Mouse (Mus musculus): ENCODE results near the gene Cadps. TPM values are rescaled to one million over a fixed set of nuclear protein-coding genes. Genes with fewer than 3 reads are reported as not detected.

The Cadps gene
- polyA plus RNA-seq, 1 experiment from 2014 or later: 7.8 TPM

DNA sequence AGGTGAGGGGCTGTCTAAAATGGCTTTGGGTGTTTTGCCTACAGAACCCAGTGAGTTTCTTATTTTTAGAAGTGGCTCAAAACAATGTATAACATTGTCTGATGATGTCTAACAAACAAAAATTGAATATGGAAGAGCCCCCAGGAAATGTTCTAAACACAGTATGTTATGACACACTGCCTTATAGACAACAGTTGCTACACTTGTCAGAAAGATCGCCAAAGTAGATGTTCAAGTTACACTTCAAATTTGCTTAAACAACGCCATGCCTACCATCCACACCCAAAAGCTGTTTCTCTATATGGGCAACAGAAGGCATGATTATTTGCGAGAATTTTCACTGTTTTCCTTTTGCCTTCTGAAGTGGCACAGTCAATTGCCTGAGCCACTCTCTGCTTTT lies 10.8 kb downstream of the Cadps start:
- no peak overlapping the region for H3K27ac ChIP-seq
- no peaks in the 10 kb centered on the region for H3K27me3 ChIP-seq (ENCODE audit: insufficient read depth, poor library complexity, severe bottlenecking)
- no peak for DNase-seq (ENCODE audit: low spot score)
- no peak overlapping the region for H3K4me3 ChIP-seq
- H3K36me3 ChIP-seq: no peaks in the 10 kb centered on the region
- no peaks in the 10 kb centered on the region for H3K4me1 ChIP-seq (replicated peaks)
- WGBS: 90% methylated on average over 3 of the region's 3 CpGs
- H3K9me3 ChIP-seq: no peaks in the 10 kb centered on the region

DNA sequence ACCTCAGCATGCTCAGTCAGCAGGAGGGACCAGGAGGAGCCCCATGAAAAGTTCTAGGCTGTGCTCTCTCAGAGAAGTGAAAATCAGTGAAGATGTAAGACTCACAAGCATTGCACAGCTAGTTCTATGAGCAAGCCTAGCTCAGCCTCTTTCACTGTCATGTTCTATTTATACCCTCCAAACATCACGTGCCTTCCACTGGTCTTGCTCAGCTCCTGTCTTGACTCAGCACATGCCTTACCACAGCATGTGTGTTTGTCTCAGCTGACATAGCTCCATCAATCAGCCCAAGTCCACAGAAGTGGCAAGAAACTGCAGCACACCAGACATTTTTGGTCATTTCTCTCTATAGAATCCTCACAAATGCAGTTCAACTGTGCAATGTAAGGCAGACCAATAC lies 19.9 kb downstream of the Cadps start:
- no peaks in the 10 kb centered on the region for H3K27me3 ChIP-seq (ENCODE audit: insufficient read depth, poor library complexity, severe bottlenecking)
- H3K9me3 ChIP-seq: no peaks in the 10 kb centered on the region
- 78% methylated on average over 1 of the region's 1 CpGs for WGBS
- no peaks in the 10 kb centered on the region for H3K4me1 ChIP-seq (replicated peaks)
- H3K36me3 ChIP-seq: no peaks in the 10 kb centered on the region
- no peak overlapping the region for H3K27ac ChIP-seq
- no peak overlapping the region for H3K4me3 ChIP-seq
- no peak for DNase-seq (ENCODE audit: low spot score)

DNA sequence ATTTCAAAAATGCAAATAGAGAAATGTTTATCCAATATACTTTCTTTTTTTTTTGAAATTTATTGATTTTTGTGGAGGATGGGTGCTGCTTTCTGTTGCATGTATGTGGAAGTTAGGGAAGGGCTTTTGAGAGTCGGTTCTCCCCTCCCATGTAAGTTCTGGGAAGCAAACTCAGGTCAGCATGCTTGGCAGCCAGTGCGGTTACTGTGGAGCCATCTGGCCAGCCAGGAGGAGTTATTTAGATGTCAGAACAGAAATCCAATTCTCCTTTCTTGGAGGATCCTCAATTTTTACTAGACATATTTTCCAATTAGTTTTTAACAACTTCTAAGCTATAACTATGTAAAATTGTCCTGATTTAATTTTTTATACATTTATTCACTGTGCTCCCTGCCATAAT lies 21.8 kb downstream of the Cadps start:
- Histone ChIP-seq H3K27ac (no peak overlapping the region), H3K27me3 (ENCODE audit: insufficient read depth, poor library complexity, severe bottlenecking) (no peaks in the 10 kb centered on the region), H3K9me3 (no peaks in the 10 kb centered on the region), H3K36me3 (no peaks in the 10 kb centered on the region), H3K4me1 (replicated peaks) (no peaks in the 10 kb centered on the region), H3K4me3 (no peak overlapping the region)
- WGBS: 79% methylated on average over 2 of the region's 2 CpGs
- no peak for DNase-seq (ENCODE audit: low spot score)

DNA sequence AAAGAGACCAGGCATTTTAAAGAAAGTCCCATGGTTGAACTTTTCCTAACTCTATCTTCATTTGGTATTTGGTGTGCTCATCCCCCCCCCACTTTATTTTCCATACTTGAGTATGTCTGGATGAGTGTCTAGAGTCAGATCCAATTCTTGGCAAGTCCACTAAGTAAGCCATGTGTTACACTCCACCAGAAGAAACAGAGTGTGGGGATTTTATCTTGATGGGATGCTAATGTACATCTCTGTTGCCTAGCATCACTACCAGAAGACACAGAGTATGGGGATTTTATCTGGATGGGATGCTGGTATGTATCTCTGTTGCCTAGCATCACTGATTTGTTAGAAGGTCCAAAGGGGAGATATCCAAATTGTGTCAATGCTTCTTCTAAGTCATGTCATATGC lies 24.0 kb downstream of the Cadps start:
- DNase-seq (ENCODE audit: low spot score): no peak
- no peaks in the 10 kb centered on the region for H3K27me3 ChIP-seq (ENCODE audit: insufficient read depth, poor library complexity, severe bottlenecking)
- H3K9me3 ChIP-seq: no peaks in the 10 kb centered on the region
- no peaks in the 10 kb centered on the region for H3K4me1 ChIP-seq (replicated peaks)
- no peak overlapping the region for H3K27ac ChIP-seq
- no peaks in the 10 kb centered on the region for H3K36me3 ChIP-seq
- no peak overlapping the region for H3K4me3 ChIP-seq

DNA sequence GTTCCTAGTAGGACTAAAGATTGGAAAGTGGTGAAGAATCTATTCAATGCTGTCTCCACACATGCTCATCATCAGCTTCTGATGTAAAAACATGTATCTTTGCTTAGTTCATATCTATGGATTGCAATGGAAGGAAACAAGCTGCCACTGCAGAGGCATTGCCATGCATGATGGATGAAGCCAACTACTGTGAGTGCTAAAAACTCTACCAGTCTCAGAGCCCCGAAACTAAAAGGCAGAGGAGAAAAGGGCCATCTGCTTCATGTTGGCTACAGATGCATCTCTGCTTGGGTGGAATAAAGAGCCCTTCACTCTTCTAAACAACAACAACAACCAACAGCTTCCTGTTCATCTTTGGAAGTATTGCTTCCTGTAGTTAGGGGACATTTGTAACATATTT lies 38.6 kb downstream of the Cadps start:
- no peak overlapping the region for H3K27ac ChIP-seq
- H3K27me3 ChIP-seq (ENCODE audit: insufficient read depth, poor library complexity, severe bottlenecking): no peaks in the 10 kb centered on the region
- H3K9me3 ChIP-seq: no peaks in the 10 kb centered on the region
- no peaks in the 10 kb centered on the region for H3K36me3 ChIP-seq
- H3K4me3 ChIP-seq: no peak overlapping the region
- WGBS: 89% methylated on average over 1 of the region's 1 CpGs
- no peak for DNase-seq (ENCODE audit: low spot score)
- H3K4me1 ChIP-seq (replicated peaks): no peaks in the 10 kb centered on the region

DNA sequence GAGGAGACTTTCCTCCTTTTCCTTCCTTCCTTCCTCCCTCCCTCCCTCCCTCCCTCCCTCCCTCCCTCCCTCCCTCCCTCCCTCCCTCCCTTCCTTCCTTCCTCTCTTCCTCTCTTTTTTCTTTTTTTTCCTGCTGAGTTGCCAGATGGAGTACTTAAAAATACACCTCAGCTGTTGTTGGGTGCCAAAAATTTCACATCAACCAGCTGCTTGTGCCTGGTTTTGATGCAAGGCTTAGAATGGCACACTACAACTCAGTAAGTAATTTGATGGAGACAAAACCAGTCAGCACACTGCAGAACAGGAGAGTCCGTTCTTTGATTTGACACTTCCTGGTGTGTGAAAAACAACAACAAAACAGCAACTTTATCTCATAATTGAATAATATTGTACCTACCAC lies 42.9 kb downstream of the Cadps start:
- DNase-seq (ENCODE audit: low spot score): no peak
- Histone ChIP-seq H3K4me3 (no peak overlapping the region), H3K27ac (no peak overlapping the region), H3K9me3 (no peaks in the 10 kb centered on the region), H3K4me1 (replicated peaks) (no peaks in the 10 kb centered on the region), H3K27me3 (ENCODE audit: insufficient read depth, poor library complexity, severe bottlenecking) (no peaks in the 10 kb centered on the region), H3K36me3 (no peaks in the 10 kb centered on the region)
- 76% methylated on average over 1 of the region's 1 CpGs for WGBS

DNA sequence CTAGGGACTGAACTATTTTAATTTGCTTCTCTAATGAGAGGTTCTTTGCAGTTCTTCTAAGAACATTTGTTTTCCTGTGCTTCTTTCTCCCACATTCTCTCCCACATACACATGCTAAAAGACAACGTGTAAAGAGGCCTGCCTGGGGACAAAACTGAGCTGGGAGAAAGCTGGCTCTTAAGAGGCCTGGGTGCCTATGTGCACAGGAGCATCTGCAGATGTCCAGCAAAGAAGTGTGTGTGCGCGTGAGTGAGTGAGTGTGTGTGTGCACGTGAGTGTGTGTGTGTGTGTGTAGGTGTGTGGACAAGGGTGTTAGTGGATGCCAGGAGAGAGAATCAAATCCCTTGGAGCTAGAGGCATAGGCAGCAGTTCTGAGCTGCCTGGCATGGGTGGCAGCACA lies 44.9 kb downstream of the Cadps start:
- no peaks in the 10 kb centered on the region for H3K36me3 ChIP-seq
- no peaks in the 10 kb centered on the region for H3K9me3 ChIP-seq
- no peaks in the 10 kb centered on the region for H3K4me1 ChIP-seq (replicated peaks)
- no peak overlapping the region for H3K4me3 ChIP-seq
- no peak for DNase-seq (ENCODE audit: low spot score)
- WGBS: 81% methylated on average over 4 of the region's 4 CpGs
- no peaks in the 10 kb centered on the region for H3K27me3 ChIP-seq (ENCODE audit: insufficient read depth, poor library complexity, severe bottlenecking)
- no peak overlapping the region for H3K27ac ChIP-seq

DNA sequence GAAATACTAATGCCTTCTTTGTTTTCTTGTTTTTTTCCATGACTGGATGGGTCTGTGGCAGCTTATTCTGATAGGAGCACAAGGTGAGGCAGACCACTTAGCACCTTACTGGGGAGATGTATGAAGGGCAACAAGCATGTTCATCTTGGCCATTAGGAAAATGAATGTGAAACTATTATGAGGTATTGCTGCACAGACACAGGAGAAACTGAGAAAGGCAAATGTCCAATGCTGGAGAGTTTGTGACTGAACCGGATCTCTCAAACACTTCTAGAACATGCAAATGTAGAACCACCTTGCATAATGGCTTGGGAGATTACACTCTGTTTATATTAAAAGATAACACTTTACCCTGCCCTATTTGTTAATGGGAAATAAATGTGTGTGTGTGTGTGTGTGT lies 54.0 kb downstream of the Cadps start:
- 88% methylated on average over 1 of the region's 1 CpGs for WGBS
- Histone ChIP-seq H3K4me3 (no peak overlapping the region), H3K9me3 (no peaks in the 10 kb centered on the region; the same call in 1 of the 2 replicates), H3K27ac (no peak overlapping the region), H3K4me1 (replicated peaks) (no peaks in the 10 kb centered on the region), H3K36me3 (no peaks in the 10 kb centered on the region), H3K27me3 (ENCODE audit: insufficient read depth, poor library complexity, severe bottlenecking) (no peaks in the 10 kb centered on the region)
- DNase-seq (ENCODE audit: low spot score): no peak

DNA sequence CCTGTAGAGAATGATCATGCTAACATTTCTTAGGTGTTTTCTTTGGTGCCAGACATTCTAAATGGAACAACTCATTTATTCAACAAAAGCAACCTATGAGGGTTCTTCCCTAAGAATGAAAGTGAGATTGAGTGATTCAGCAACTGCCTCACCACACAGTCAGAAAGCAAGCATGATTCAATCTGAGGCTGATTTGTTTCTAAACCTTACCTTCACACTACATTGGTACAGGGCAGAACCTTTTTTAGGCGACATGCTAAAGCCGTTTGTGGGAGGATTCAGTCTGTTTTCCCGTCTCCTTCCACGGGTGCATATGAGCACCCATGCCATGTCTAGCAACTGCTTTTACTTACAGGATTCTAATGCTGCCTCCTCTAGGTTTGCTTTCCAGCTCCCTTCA lies 69.6 kb downstream of the Cadps start:
- Histone ChIP-seq H3K4me1 (replicated peaks) (no peaks in the 10 kb centered on the region), H3K27me3 (ENCODE audit: insufficient read depth, poor library complexity, severe bottlenecking) (no peaks in the 10 kb centered on the region), H3K27ac (no peak overlapping the region), H3K9me3 (no peaks in the 10 kb centered on the region), H3K4me3 (no peak overlapping the region), H3K36me3 (no peaks in the 10 kb centered on the region)
- DNase-seq (ENCODE audit: low spot score): no peak
- 89% methylated on average over 4 of the region's 4 CpGs for WGBS

DNA sequence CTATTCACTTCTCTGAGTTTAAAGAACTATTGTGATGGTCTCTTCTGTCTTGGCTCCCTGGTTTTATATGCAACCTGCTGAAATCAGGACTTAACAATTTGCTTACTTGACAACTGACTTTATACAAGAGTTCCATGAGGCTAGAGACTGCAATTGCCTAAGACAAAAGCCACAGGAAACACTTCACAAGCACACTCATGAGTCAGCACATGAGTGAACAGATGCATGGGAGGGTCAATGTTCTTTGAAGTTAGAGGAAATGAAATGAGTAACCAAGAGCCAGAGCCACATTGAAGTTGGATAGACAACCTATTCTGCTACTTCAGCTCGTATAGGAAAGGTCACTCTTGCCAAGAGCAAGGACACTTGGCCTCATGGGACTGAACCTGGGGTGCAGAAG lies 71.1 kb downstream of the Cadps start:
- no peaks in the 10 kb centered on the region for H3K36me3 ChIP-seq
- no peak overlapping the region for H3K4me3 ChIP-seq
- H3K27ac ChIP-seq: no peak overlapping the region
- 65% methylated on average over 1 of the region's 1 CpGs for WGBS
- no peak for DNase-seq (ENCODE audit: low spot score)
- no peaks in the 10 kb centered on the region for H3K27me3 ChIP-seq (ENCODE audit: insufficient read depth, poor library complexity, severe bottlenecking)
- no peaks in the 10 kb centered on the region for H3K9me3 ChIP-seq
- H3K4me1 ChIP-seq (replicated peaks): no peaks in the 10 kb centered on the region

DNA sequence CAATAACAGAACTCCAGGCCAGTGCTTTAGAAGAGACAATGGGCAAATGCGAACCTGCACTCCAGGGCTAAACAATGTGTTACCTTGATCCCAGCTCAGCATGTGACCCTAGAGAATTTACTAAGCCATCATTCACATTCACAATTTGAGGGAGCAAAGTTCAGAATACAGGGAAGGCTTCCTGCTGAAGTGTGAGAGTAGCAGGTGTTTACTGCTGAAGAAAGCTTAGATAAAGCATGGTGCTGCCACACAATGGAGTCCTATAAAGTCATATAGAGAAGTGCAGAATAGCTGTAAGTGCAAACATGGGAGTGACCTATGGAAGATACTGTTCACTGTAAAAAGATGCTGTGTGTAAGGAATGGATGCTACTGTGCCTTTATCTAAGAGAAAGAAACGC lies 91.9 kb downstream of the Cadps start:
- Histone ChIP-seq H3K36me3 (no peaks in the 10 kb centered on the region), H3K4me3 (no peak overlapping the region), H3K4me1 (replicated peaks) (no peaks in the 10 kb centered on the region), H3K27ac (no peak overlapping the region), H3K9me3 (no peaks in the 10 kb centered on the region), H3K27me3 (ENCODE audit: insufficient read depth, poor library complexity, severe bottlenecking) (no peaks in the 10 kb centered on the region)
- WGBS: 84% methylated on average over 2 of the region's 2 CpGs
- DNase-seq (ENCODE audit: low spot score): no peak

DNA sequence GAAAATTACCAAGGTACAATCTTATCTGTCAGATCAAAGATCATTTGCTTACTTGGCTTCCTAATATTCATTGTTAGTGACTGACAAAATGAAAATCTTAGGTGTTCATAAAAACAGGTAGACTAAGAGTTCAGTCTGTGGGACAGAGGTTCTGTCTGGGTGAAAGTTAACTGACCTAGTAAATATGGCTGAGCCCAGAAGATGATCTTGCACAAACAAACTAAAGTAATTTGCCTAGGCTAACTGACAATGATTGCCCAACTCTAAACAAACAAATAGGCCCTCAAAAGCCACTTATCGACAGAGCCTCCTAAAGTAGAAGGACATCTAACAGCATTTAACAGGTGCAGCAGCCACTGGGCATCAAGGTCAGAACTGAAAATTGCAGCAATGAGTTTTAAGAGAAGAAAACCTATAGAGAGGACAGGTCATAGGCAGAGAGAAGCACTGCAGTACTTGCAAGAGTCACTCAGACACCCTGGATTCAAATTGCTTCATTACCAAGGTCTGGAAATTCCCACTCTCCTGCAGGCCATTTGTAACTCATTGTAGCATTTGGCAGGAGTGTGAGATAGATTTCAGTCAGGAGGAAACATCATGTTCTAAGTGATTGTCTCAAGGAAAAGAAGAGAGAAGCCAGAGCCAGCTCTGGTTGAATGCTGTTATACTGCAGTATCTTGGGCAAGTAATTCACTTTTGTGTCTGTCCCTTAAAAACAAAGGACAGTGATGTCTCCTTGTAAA lies 100.3 kb downstream of the Cadps start:
- no peaks in the 10 kb centered on the region for H3K4me1 ChIP-seq (replicated peaks)
- WGBS: 89% methylated on average over 1 of the region's 1 CpGs
- H3K36me3 ChIP-seq: no peaks in the 10 kb centered on the region
- H3K27me3 ChIP-seq (ENCODE audit: insufficient read depth, poor library complexity, severe bottlenecking): no peaks in the 10 kb centered on the region
- no peaks in the 10 kb centered on the region for H3K9me3 ChIP-seq
- no peak overlapping the region for H3K27ac ChIP-seq
- no peak overlapping the region for H3K4me3 ChIP-seq
- no peak for DNase-seq (ENCODE audit: low spot score)

DNA sequence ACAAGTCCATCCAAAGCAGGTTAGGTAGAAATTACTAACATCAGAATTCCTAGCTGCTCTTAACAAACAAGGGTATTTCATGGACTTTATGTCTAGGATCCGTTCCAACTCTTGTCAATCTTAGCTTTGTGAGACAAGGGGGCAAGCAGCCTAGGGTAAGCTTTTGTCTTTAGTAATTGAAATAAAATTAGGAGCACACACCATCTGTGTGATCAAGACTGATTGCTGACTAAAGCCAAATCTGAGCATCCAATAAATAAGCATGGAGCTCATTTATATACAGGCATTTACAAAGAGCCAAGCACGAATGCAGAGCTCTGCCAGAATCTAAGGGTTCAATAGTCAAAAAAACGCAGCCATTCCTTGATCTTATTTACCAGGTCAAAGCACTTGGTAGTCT lies 104.1 kb downstream of the Cadps start:
- no peaks in the 10 kb centered on the region for H3K4me1 ChIP-seq (replicated peaks)
- 68% methylated on average over 3 of the region's 3 CpGs for WGBS
- no peak for DNase-seq (ENCODE audit: low spot score)
- no peak overlapping the region for H3K4me3 ChIP-seq
- H3K27ac ChIP-seq: no peak overlapping the region
- no peaks in the 10 kb centered on the region for H3K36me3 ChIP-seq
- no peaks in the 10 kb centered on the region for H3K27me3 ChIP-seq (ENCODE audit: insufficient read depth, poor library complexity, severe bottlenecking)
- no peaks in the 10 kb centered on the region for H3K9me3 ChIP-seq

All from hindbrain, embryonic 10.5 days (tissue).